Mouse (Mus musculus): Measurements from ENCODE around the gene Zfp367. TPM values are rescaled to one million over a fixed set of nuclear protein-coding genes. Genes with fewer than 3 reads are reported as not detected.

The Zfp367 gene
- 20.7 and 22.6 TPM in 2 replicates for polyA plus RNA-seq (2016; fragmentation: Nextera tagmentation; extraction: Ambion mirVana)

DNA sequence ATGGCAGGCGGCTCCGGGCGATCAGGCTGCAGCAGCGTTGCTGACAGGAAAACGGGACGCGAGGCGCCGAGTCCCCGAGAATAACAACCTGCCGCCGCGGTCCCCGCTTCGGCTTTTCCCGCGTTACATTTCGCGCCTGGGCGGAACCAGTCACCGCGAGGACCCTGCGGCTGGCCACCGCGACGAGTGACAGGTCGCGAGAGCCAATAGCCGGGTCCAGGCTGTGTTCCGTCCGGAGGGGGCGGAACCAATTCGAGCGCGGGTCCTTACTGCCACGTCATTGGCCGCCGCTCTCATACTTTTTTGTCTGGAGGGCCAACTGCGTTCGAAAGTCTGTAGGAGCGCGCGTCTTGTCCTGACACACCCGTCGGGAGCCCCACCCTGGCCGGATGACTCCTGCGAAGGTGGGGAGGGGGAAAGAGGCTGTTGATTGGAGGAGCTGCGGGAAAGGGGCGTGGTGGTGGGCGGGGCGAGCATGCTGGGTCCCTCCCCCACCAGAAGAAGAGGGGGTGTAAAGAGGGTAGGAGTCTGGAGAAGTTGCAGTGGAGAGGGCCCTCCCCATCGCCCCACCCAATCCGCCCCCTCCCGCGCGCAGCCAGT lies at the start of gene Zfp367:
TSS of gene Zfp367 (minus strand) at position 120 of the 600 bp plus-strand sequence.
- under 1% methylated on average over 52 of the region's 56 CpGs for WGBS
- ATAC-seq (ENCODE audit: low FRiP score, low read depth) = peak; percentile 98
- H3K36me3 ChIP-seq = no peaks in the 10 kb centered on the region
- H3K27ac ChIP-seq (replicated peaks) = peak within 1 kb of the TSS; percentile 80
- H3K4me2 ChIP-seq (replicated peaks) = peak within 1 kb of the TSS; percentile 92
- H3K9me3 ChIP-seq = no peaks in the 10 kb centered on the region
- H3K9ac ChIP-seq (replicated peaks) = peak within 1 kb of the TSS; percentile 69
- H3K27me3 ChIP-seq = peaks cover 6% of the 10 kb centered on the region
- H3K4me1 ChIP-seq = peaks cover 21% of the 10 kb centered on the region
- peak within 1 kb of the TSS; percentile 85 for H3K4me3 ChIP-seq

DNA sequence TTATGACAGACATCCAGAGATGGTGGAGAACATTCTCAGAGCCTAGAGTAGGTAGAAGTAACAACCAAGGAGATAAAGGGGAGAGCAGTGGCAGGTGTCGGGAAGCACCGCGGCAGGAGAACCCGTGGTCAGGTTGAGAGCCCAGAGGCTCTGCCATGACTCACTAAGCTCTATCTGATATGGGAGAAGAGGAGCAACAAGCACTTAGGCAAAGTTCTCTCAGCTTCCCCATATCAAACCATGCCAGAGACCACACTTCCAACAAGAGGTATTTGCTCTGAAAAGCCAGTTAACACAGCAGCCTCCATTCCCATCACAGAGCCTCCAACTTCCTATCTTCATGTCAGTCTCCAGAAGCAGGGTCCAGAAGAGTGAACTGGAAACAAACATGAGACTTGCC lies 47.9 kb upstream of the Zfp367 start:
- H3K36me3 ChIP-seq = no peaks in the 10 kb centered on the region
- no peaks in the 10 kb centered on the region for H3K27me3 ChIP-seq
- no peaks in the 10 kb centered on the region for H3K4me1 ChIP-seq
- no peak overlapping the region for H3K4me3 ChIP-seq
- WGBS = 98% methylated on average over 4 of the region's 4 CpGs
- H3K27ac ChIP-seq (replicated peaks) = no peak overlapping the region
- no peak overlapping the region for H3K9ac ChIP-seq (replicated peaks)
- no peak for ATAC-seq (ENCODE audit: low FRiP score, low read depth)
- no peaks in the 10 kb centered on the region for H3K9me3 ChIP-seq
- no peak overlapping the region for H3K4me2 ChIP-seq (replicated peaks)

DNA sequence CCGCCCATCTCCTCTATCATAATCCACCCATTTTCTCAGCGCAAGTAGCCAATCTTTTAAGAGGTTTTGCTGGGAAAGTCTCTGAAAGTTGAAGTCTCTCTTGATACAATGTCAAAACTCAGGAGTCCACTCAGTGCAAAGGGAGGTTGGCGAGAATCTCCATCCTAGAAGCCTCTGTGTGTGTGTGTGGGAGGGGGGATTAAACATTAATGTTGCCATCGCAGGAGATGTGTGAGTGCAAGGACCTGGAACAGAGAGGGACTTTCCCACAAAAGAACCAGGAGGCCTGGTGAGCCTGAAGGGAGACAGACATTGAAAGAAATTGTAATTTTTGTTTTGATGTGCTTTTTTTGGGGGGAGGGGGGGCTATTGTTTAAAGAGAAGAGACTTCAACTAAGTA lies 45.3 kb upstream of the Zfp367 start:
- Histone ChIP-seq H3K27ac (replicated peaks) (no peak overlapping the region), H3K4me3 (no peak overlapping the region), H3K27me3 (no peaks in the 10 kb centered on the region), H3K4me2 (replicated peaks) (no peak overlapping the region), H3K9ac (replicated peaks) (no peak overlapping the region), H3K36me3 (no peaks in the 10 kb centered on the region), H3K9me3 (no peaks in the 10 kb centered on the region), H3K4me1 (no peaks in the 10 kb centered on the region)
- no peak for ATAC-seq (ENCODE audit: low FRiP score, low read depth)
- WGBS = 94% methylated on average over 4 of the region's 4 CpGs

DNA sequence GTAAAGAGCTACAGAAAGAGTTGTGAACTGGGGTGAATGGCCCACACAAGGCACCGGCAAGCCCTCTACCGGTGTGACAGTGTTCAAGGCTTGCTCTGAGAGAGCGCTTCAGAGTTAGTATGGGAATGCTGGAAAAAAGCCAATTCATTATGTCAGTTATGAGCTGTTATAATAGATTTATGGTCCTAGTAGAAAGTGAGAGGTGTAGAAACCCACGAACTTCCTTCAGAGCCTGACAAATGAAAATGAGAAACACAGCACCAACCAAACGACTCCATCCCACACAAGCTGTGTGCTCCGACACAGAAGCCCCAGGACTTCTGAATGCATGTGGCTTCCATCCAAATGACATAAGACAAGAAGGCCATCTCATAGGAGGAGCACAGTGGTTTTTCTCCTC lies 44.9 kb upstream of the Zfp367 start:
- Histone ChIP-seq H3K27me3 (no peaks in the 10 kb centered on the region), H3K4me2 (replicated peaks) (no peak overlapping the region), H3K36me3 (no peaks in the 10 kb centered on the region), H3K9me3 (no peaks in the 10 kb centered on the region), H3K27ac (replicated peaks) (no peak overlapping the region), H3K9ac (replicated peaks) (no peak overlapping the region), H3K4me3 (no peak overlapping the region), H3K4me1 (no peaks in the 10 kb centered on the region)
- 96% methylated on average over 6 of the region's 6 CpGs for WGBS
- ATAC-seq (ENCODE audit: low FRiP score, low read depth) = no peak

DNA sequence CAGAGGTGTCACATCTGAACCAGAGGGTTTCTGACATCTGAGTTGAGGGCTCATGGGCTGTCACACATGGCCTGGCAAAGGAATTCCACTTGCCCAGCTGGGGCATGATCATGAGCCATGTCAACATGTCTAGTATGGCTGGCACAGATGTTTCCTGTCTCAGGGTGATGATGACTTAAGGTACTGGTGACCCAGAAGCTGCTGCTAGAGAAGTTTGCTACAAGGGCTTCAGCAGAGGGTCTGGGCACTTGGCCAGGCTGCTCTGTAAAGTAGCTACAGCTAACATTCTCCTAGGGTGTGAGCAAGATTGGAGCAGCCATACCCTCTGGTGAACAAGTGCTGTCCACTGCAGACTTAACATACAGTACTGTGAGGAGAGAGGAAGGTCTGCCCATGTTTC lies 34.1 kb upstream of the Zfp367 start:
- H3K27ac ChIP-seq (replicated peaks) = no peak overlapping the region
- ATAC-seq (ENCODE audit: low FRiP score, low read depth) = no peak
- no peaks in the 10 kb centered on the region for H3K4me1 ChIP-seq
- no peak overlapping the region for H3K4me3 ChIP-seq
- peaks cover 11% of the 10 kb centered on the region; the same call in 1 of the 2 replicates for H3K36me3 ChIP-seq
- H3K27me3 ChIP-seq = no peaks in the 10 kb centered on the region
- H3K9me3 ChIP-seq = no peaks in the 10 kb centered on the region
- H3K9ac ChIP-seq (replicated peaks) = no peak overlapping the region
- no peak overlapping the region for H3K4me2 ChIP-seq (replicated peaks)

DNA sequence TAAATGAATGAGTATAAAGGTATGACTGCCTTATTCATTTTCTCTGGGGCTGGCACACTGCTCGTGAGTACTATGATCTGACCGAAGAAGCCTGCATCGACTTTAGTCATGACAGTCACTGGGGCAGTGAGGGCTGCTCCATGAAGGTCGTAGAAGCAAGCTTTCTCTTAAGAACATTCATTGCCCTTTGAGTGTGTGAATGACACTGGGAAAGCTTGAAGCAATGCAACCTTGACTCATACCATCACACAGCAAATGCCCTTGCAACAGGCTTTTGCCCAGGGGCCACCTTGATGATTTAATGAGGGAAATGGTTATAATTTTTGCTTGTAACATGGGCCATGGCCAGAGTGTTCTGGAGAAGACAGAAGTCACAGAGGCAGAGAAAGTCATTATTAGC lies 33.5 kb upstream of the Zfp367 start:
- Histone ChIP-seq H3K9me3 (no peaks in the 10 kb centered on the region), H3K27ac (replicated peaks) (no peak overlapping the region), H3K9ac (replicated peaks) (no peak overlapping the region), H3K4me1 (no peaks in the 10 kb centered on the region), H3K36me3 (peaks cover 11% of the 10 kb centered on the region; the same call in 1 of the 2 replicates), H3K27me3 (no peaks in the 10 kb centered on the region), H3K4me2 (replicated peaks) (no peak overlapping the region), H3K4me3 (no peak overlapping the region)
- 90% methylated on average over 4 of the region's 4 CpGs for WGBS
- ATAC-seq (ENCODE audit: low FRiP score, low read depth) = no peak

DNA sequence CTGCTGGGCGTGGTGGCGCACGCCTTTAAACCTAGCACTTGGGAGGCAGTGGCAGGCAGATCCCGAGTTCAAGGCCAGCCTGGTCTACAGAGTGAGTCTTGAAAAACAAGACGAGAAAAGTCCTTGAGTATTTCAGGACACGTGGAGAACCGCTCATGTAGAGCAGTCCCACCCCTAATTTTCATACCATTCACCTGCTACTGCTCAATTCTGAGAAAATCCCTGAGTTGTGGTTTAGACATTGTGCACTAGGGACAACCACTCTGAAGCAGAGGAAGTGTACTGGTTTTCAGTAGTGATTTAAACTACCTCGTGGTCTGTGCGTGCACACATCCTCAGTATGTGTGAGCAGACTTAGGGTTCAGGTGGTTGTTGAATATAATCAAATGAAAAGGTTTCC lies 32.6 kb upstream of the Zfp367 start:
- peaks cover 11% of the 10 kb centered on the region; the same call in 1 of the 2 replicates for H3K36me3 ChIP-seq
- 94% methylated on average over 9 of the region's 9 CpGs for WGBS
- no peaks in the 10 kb centered on the region for H3K4me1 ChIP-seq
- H3K27ac ChIP-seq (replicated peaks) = no peak overlapping the region
- H3K4me3 ChIP-seq = no peak overlapping the region
- no peak overlapping the region for H3K9ac ChIP-seq (replicated peaks)
- no peaks in the 10 kb centered on the region for H3K9me3 ChIP-seq
- H3K27me3 ChIP-seq = no peaks in the 10 kb centered on the region
- H3K4me2 ChIP-seq (replicated peaks) = no peak overlapping the region
- ATAC-seq (ENCODE audit: low FRiP score, low read depth) = no peak

DNA sequence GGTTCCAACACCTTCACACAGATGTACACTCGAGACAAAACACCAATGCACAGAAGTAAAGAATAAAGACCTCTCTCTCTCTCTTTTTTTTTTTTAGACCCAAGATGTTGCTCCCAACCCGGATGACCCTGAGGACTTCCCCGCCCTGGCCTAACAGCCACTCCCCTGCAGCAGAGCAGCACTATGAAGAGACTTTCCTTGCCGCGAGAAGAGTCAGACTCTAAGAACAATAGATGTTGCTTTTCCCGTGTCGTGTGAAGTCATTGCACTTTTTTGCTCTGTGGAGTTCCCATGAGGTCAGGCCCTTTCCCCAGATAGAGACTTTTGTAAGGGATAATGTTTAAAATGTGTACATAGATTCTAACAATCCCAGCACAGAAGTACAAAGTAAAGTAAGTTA lies 32.2 kb upstream of the Zfp367 start:
- H3K27me3 ChIP-seq = no peaks in the 10 kb centered on the region
- H3K36me3 ChIP-seq = peaks cover 11% of the 10 kb centered on the region; the same call in 1 of the 2 replicates
- no peak overlapping the region for H3K9ac ChIP-seq (replicated peaks)
- no peak overlapping the region for H3K27ac ChIP-seq (replicated peaks)
- ATAC-seq (ENCODE audit: low FRiP score, low read depth) = no peak
- no peaks in the 10 kb centered on the region for H3K4me1 ChIP-seq
- H3K4me3 ChIP-seq = no peak overlapping the region
- no peak overlapping the region for H3K4me2 ChIP-seq (replicated peaks)
- WGBS = 80% methylated on average over 7 of the region's 7 CpGs
- no peaks in the 10 kb centered on the region for H3K9me3 ChIP-seq

DNA sequence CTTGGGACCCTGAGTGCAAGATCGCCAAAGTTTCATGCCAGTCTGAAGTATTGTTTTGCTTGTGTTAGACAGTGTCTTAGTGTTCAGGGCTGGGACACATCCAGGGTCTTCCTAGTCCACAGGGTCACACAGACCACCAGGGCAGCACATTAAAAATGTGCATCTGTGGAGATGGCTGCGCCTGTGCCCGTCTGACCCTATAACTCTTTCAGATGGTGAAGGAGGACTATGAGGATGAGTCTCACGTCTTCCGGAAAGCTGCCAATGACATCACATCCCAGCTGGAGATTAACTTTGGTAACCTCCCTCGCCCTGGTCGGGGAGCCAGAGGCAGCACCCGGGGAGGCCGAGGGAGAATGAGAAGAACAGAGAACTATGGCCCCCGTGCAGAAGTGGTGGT lies 31.4 kb upstream of the Zfp367 start:
- no peak for ATAC-seq (ENCODE audit: low FRiP score, low read depth)
- Histone ChIP-seq H3K4me3 (no peak overlapping the region), H3K27ac (replicated peaks) (no peak overlapping the region), H3K4me1 (no peaks in the 10 kb centered on the region), H3K27me3 (no peaks in the 10 kb centered on the region), H3K36me3 (peaks cover 11% of the 10 kb centered on the region; the same call in 1 of the 2 replicates), H3K9ac (replicated peaks) (no peak overlapping the region), H3K4me2 (replicated peaks) (no peak overlapping the region), H3K9me3 (no peaks in the 10 kb centered on the region)
- WGBS = 83% methylated on average over 10 of the region's 10 CpGs

DNA sequence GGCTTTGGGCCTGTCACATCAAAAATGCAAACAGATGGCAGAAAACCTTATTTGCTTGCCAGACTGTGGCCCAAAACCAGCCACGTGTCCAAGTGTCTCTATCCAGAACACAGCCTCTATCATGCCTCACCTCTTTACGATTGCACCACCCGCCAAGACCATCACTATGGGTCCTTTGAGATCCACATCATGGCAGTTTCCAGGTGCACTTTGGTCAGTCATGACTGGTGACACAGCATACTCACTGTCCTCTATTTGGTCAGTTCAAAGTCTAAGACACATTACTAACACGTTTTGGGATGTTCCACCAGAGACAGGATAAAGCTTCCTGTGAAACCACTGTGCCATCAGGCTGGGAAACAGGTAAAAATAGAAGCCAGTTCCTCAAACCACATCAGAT lies 30.6 kb upstream of the Zfp367 start:
- ATAC-seq (ENCODE audit: low FRiP score, low read depth) = no peak
- H3K4me2 ChIP-seq (replicated peaks) = no peak overlapping the region
- H3K27me3 ChIP-seq = no peaks in the 10 kb centered on the region
- H3K9ac ChIP-seq (replicated peaks) = no peak overlapping the region
- WGBS = 90% methylated on average over 4 of the region's 4 CpGs
- H3K27ac ChIP-seq (replicated peaks) = no peak overlapping the region
- H3K4me1 ChIP-seq = 0 out of 2 replicates have a peak, but pooled peaks cover 5% of the 10 kb centered on the region
- no peak overlapping the region for H3K4me3 ChIP-seq
- peaks cover 11% of the 10 kb centered on the region; the same call in 1 of the 2 replicates for H3K36me3 ChIP-seq
- H3K9me3 ChIP-seq = no peaks in the 10 kb centered on the region

DNA sequence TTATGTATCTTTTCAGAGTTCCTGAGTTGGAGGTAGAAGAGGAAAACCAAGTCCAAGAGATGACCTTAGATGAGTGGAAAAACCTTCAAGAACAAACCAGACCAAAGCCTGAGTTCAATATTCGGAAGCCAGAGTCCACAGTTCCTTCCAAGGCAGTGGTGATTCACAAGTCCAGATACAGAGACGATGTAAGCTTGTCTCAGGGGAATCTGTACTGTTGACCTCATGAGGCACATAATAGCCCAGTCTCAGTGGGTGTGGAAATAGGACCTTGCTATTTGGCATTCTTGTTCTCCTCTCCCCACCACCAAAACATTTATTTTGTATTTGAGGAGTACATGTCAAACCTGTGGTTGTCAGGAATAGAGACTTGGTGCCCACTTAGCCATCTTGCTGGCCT lies 29.1 kb upstream of the Zfp367 start:
- H3K36me3 ChIP-seq = peaks cover 15% of the 10 kb centered on the region; the same call in 1 of the 2 replicates

DNA sequence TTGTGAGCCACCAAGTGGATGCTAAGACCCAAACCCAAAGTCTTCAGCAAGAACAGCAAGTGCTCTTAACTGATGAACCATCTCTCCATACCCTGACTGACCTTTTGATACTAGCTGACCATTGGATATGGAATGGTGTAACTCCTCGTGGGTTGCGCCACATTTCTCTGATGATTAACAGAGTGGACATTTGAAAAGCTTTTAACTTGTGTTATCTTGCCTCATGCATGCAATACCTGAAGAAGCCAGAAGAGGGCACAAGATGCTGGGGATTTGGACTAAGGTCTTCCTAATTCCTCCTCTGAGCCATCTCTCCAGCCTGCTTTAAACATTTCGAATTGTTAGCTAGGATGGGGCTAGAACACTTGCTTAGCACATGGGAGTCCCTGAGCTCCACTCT lies 27.9 kb upstream of the Zfp367 start:
- Histone ChIP-seq H3K4me1 (0 out of 2 replicates have a peak, but pooled peaks cover 8% of the 10 kb centered on the region), H3K4me2 (replicated peaks) (no peak overlapping the region), H3K27ac (replicated peaks) (no peak overlapping the region), H3K4me3 (no peak overlapping the region), H3K9ac (replicated peaks) (no peak overlapping the region), H3K27me3 (no peaks in the 10 kb centered on the region), H3K9me3 (no peaks in the 10 kb centered on the region), H3K36me3 (peaks cover 10% of the 10 kb centered on the region; the same call in 1 of the 2 replicates)
- 88% methylated on average over 3 of the region's 3 CpGs for WGBS
- ATAC-seq (ENCODE audit: low FRiP score, low read depth) = no peak

More for the DNA sequence above, 29.1 kb upstream of the Zfp367 start:
- H3K4me1 ChIP-seq = 0 out of 2 replicates have a peak, but pooled peaks cover 8% of the 10 kb centered on the region
- H3K4me3 ChIP-seq = no peak overlapping the region
- no peak overlapping the region for H3K4me2 ChIP-seq (replicated peaks)
- 89% methylated on average over 2 of the region's 2 CpGs for WGBS
- H3K9ac ChIP-seq (replicated peaks) = no peak overlapping the region
- H3K27ac ChIP-seq (replicated peaks) = no peak overlapping the region
- no peaks in the 10 kb centered on the region for H3K27me3 ChIP-seq
- no peak for ATAC-seq (ENCODE audit: low FRiP score, low read depth)
- H3K9me3 ChIP-seq = no peaks in the 10 kb centered on the region

DNA sequence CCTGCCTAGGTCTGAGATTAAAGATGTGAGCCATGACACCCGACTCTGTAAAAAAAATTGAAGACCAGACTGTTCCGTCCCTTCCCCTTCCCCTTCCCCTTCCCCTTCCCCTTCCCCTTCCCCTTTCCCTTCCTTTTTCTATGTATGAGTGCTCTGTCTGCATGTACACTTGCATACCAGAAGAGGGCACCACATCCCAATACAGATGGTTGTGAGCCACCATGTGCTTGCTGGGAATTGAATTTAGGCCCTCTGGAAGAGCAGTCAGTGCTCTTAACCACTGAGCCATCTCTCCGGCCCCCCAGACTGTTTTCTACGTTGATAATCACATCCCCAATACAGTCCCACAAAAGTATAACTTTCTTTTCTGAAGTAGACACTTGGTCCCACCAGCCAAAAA lies 27.3 kb upstream of the Zfp367 start:
- H3K4me1 ChIP-seq = 0 out of 2 replicates have a peak, but pooled peaks cover 8% of the 10 kb centered on the region
- no peak overlapping the region for H3K4me2 ChIP-seq (replicated peaks)
- H3K9ac ChIP-seq (replicated peaks) = no peak overlapping the region
- no peak for ATAC-seq (ENCODE audit: low FRiP score, low read depth)
- peaks cover 10% of the 10 kb centered on the region; the same call in 1 of the 2 replicates for H3K36me3 ChIP-seq
- H3K27ac ChIP-seq (replicated peaks) = no peak overlapping the region
- H3K27me3 ChIP-seq = no peaks in the 10 kb centered on the region
- H3K4me3 ChIP-seq = no peak overlapping the region
- no peaks in the 10 kb centered on the region for H3K9me3 ChIP-seq
- WGBS = 79% methylated on average over 3 of the region's 4 CpGs

Measured in midbrain, embryonic 12.5 days (tissue).